In genomic region chr9:106664856-106665255, GRCm38 (mm10) we compare ENCODE assay signal across 23 mouse cellular contexts. TPM values are rescaled to one million over a fixed set of nuclear protein-coding genes. Genes with fewer than 3 reads are reported as not detected.
DNase-seq lines count a peak whose midpoint lies in the region; ATAC-seq and TF ChIP-seq lines count a peak whose summit lies in the region.
"Had no signal": no experiment of that assay in that cellular context is flagged by ENCODE, and none has a peak within 500 bp of the region (broad histone marks: within the 10 kb centered on the region; RNA-seq: fewer than 3 reads in every experiment).

No protein-coding gene starts in this region.

- no peak for TF ChIP-seq CTCF in hindbrain, postnatal 0 days (IDR thresholded peaks at IDR 0.05; ENCODE audit: low read depth)

- 79% methylated on average over 6 of the region's 6 CpGs for WGBS in forebrain, embryonic 12.5 days
- WGBS in forebrain, embryonic 16.5 days, result 64% methylated on average over 6 of the region's 6 CpGs
- WGBS in hindbrain, postnatal 0 days, result 44% methylated on average over 6 of the region's 6 CpGs
- 65% methylated on average over 6 of the region's 6 CpGs for WGBS in neural tube, embryonic 12.5 days

- no peaks in the 10 kb centered on the region for H3K27me3 ChIP-seq in forebrain, embryonic 12.5 days
- no peaks in the 10 kb centered on the region for H3K27me3 ChIP-seq in forebrain, embryonic 16.5 days (replicated peaks; ENCODE audit: control insufficient read depth, insufficient read depth, low read length)
- H3K27me3 ChIP-seq in hindbrain, postnatal 0 days (ENCODE audit: insufficient read depth, low read length), result no peaks in the 10 kb centered on the region
- no peaks in the 10 kb centered on the region for H3K27me3 ChIP-seq in neural tube, embryonic 12.5 days (replicated peaks)
- H3K27me3 ChIP-seq: intestine, embryonic 15.5 days; stomach, embryonic 15.5 days had no signal

- DNase-seq in hindbrain, postnatal 0 days (ENCODE audit: low spot score), result no peak
- DNase-seq in lung, postnatal 10 days, result no peak
- DNase-seq in lung, postnatal 4 days, result no peak
- no peak for DNase-seq in kidney, postnatal 36 days
- DNase-seq: gastrocnemius, postnatal 10 days; heart, adult 2 months; lung, embryonic 14.5 days; spleen, adult 18-20 months; thymus, postnatal 25 days had no signal

- peaks cover 12% of the 10 kb centered on the region for H3K36me3 ChIP-seq in forebrain, embryonic 12.5 days (replicated peaks)
- no peaks in the 10 kb centered on the region; the same call in 1 of the 2 replicates for H3K36me3 ChIP-seq in forebrain, embryonic 16.5 days (ENCODE audit: control insufficient read depth, insufficient read depth)
- peaks cover 23% of the 10 kb centered on the region for H3K36me3 ChIP-seq in hindbrain, postnatal 0 days (ENCODE audit: insufficient read depth, low read length)
- H3K36me3 ChIP-seq in neural tube, embryonic 12.5 days, result peaks cover 28% of the 10 kb centered on the region; the same call in 1 of the 2 replicates

- no peak overlapping the region for H3K4me3 ChIP-seq in forebrain, embryonic 12.5 days (replicated peaks)
- H3K4me3 ChIP-seq in forebrain, embryonic 16.5 days (replicated peaks; ENCODE audit: low read length), result no peak overlapping the region
- H3K4me3 ChIP-seq in hindbrain, postnatal 0 days (ENCODE audit: low read length), result no peak overlapping the region
- no peak overlapping the region for H3K4me3 ChIP-seq in neural tube, embryonic 12.5 days
- H3K4me3 ChIP-seq: heart, adult 2 months; intestine, embryonic 15.5 days; myocyte; stomach, embryonic 15.5 days had no signal

- peak overlapping the region; percentile 67 for H3K27ac ChIP-seq in forebrain, embryonic 12.5 days
- H3K27ac ChIP-seq in forebrain, embryonic 16.5 days (ENCODE audit: low read length), result peak overlapping the region; percentile 84
- peak overlapping the region; percentile 84 for H3K27ac ChIP-seq in hindbrain, postnatal 0 days
- H3K27ac ChIP-seq in neural tube, embryonic 12.5 days, result peak overlapping the region; percentile 21; the same call in 1 of the 2 replicates
- H3K27ac ChIP-seq: heart, adult 2 months; intestine, embryonic 15.5 days; stomach, embryonic 15.5 days had no signal

- no peak overlapping the region for H3K9ac ChIP-seq in forebrain, embryonic 12.5 days
- H3K9ac ChIP-seq in forebrain, embryonic 16.5 days (replicated peaks; ENCODE audit: low read depth, low read length), result no peak overlapping the region
- no peak overlapping the region for H3K9ac ChIP-seq in hindbrain, postnatal 0 days (replicated peaks; ENCODE audit: low read length)
- H3K9ac ChIP-seq in neural tube, embryonic 12.5 days, result no peak overlapping the region
- H3K9ac ChIP-seq: intestine, embryonic 15.5 days; lung, embryonic 14.5 days; stomach, embryonic 15.5 days had no signal

- H3K9me3 ChIP-seq in forebrain, embryonic 12.5 days, result no peaks in the 10 kb centered on the region
- no peaks in the 10 kb centered on the region for H3K9me3 ChIP-seq in forebrain, embryonic 16.5 days (ENCODE audit: control insufficient read depth, low read length)
- no peaks in the 10 kb centered on the region for H3K9me3 ChIP-seq in hindbrain, postnatal 0 days (ENCODE audit: low read length)
- H3K9me3 ChIP-seq in neural tube, embryonic 12.5 days, result no peaks in the 10 kb centered on the region
- H3K9me3 ChIP-seq: intestine, embryonic 15.5 days; stomach, embryonic 15.5 days had no signal

- H3K4me1 ChIP-seq in forebrain, embryonic 12.5 days, result peaks cover 21% of the 10 kb centered on the region
- peaks cover 15% of the 10 kb centered on the region for H3K4me1 ChIP-seq in forebrain, embryonic 16.5 days (replicated peaks; ENCODE audit: control insufficient read depth, insufficient read depth, low read length)
- peaks cover 14% of the 10 kb centered on the region for H3K4me1 ChIP-seq in hindbrain, postnatal 0 days (ENCODE audit: insufficient read depth, low read length)
- peaks cover 15% of the 10 kb centered on the region for H3K4me1 ChIP-seq in neural tube, embryonic 12.5 days
- H3K4me1 ChIP-seq: intestine, embryonic 15.5 days; stomach, embryonic 15.5 days had no signal

- H3K4me2 ChIP-seq in forebrain, embryonic 12.5 days, result no peak overlapping the region
- H3K4me2 ChIP-seq in forebrain, embryonic 16.5 days (ENCODE audit: low read length), result no peak overlapping the region
- 0 out of 2 replicates have a peak overlapping the region, but pooled peaks have one; percentile 0 for H3K4me2 ChIP-seq in hindbrain, postnatal 0 days (ENCODE audit: low read depth, low read length)
- peak overlapping the region; percentile 7; the same call in 1 of the 2 replicates for H3K4me2 ChIP-seq in neural tube, embryonic 12.5 days (replicated peaks)
- H3K4me2 ChIP-seq: intestine, embryonic 15.5 days; lung, embryonic 14.5 days; stomach, embryonic 15.5 days had no signal

- no peak for ATAC-seq in forebrain, embryonic 12.5 days (ENCODE audit: low FRiP score)
- ATAC-seq in forebrain, embryonic 16.5 days, result no peak
- peak; percentile 22; the same call in 1 of the 2 replicates for ATAC-seq in hindbrain, postnatal 0 days
- no peak for ATAC-seq in neural tube, embryonic 12.5 days (ENCODE audit: low FRiP score, low read depth)
- ATAC-seq: intestine, embryonic 15.5 days had no signal

RNA-seq across cellular contexts. Expression of gene Grm2, which starts 9.0 kb away (rescaled TPM):
- 3.4 and 5.7 TPM in 2 replicates for polyA plus RNA-seq in forebrain, embryonic 12.5 days (2016; fragmentation: Nextera tagmentation; extraction: Ambion mirVana)
- polyA plus RNA-seq in forebrain, embryonic 16.5 days (2015; fragmentation: Nextera tagmentation; extraction: Ambion mirVana), result 10.2 and 14.1 TPM in 2 replicates
- 12.2 and 14.3 TPM in 2 replicates for total RNA-seq in hindbrain, postnatal 0 days (2014; rRNA removed)
- polyA plus RNA-seq in hindbrain, postnatal 0 days (2015; fragmentation: Nextera tagmentation; extraction: Ambion mirVana), result 9.8 and 12.0 TPM in 2 replicates
- 9.2 and 11.8 TPM in 2 replicates for polyA plus RNA-seq in neural tube, embryonic 12.5 days (2016; fragmentation: Nextera tagmentation; extraction: Ambion mirVana)
- total RNA-seq: heart, adult 2 months; liver, adult 2 months; megakaryocyte progenitor cell, adult 5-6 weeks had no signal
- polyA plus RNA-seq: heart, adult 2 months; heart, postnatal 0 days; intestine, embryonic 15.5 days; kidney, embryonic 16.5 days; liver, adult 2 months; lung, embryonic 14.5 days; myocyte; stomach, embryonic 15.5 days had no signal

RNA-seq across cellular contexts. Expression of gene Tex264, which starts 20.9 kb away (rescaled TPM):
- 24.9 and 30.4 TPM in 2 replicates for polyA plus RNA-seq in forebrain, embryonic 12.5 days (2016; fragmentation: Nextera tagmentation; extraction: Ambion mirVana)
- 57.2 and 59.7 TPM in 2 replicates for polyA plus RNA-seq in forebrain, embryonic 16.5 days (2015; fragmentation: Nextera tagmentation; extraction: Ambion mirVana)
- total RNA-seq in hindbrain, postnatal 0 days (2014; rRNA removed), result 91.4 and 107 TPM in 2 replicates
- polyA plus RNA-seq in hindbrain, postnatal 0 days (2015; fragmentation: Nextera tagmentation; extraction: Ambion mirVana), result 86.7 and 91.7 TPM in 2 replicates
- polyA plus RNA-seq in neural tube, embryonic 12.5 days (2016; fragmentation: Nextera tagmentation; extraction: Ambion mirVana), result 35.1 and 38.4 TPM in 2 replicates

RNA-seq across cellular contexts. Expression of gene Iqcf6, which starts 38.5 kb away (rescaled TPM):
- polyA plus RNA-seq in forebrain, embryonic 12.5 days (2016; fragmentation: Nextera tagmentation; extraction: Ambion mirVana), result not detected in 2 replicates
- polyA plus RNA-seq in forebrain, embryonic 16.5 days (2015; fragmentation: Nextera tagmentation; extraction: Ambion mirVana), result not detected in 2 replicates
- not detected in 2 replicates for total RNA-seq in hindbrain, postnatal 0 days (2014; rRNA removed)
- not detected in 2 replicates for polyA plus RNA-seq in hindbrain, postnatal 0 days (2015; fragmentation: Nextera tagmentation; extraction: Ambion mirVana)
- not detected in 2 replicates for polyA plus RNA-seq in neural tube, embryonic 12.5 days (2016; fragmentation: Nextera tagmentation; extraction: Ambion mirVana)
- total RNA-seq: ES-E14; gastrocnemius, postnatal 10 days; heart, adult 2 months; layer of hippocampus, postnatal 10 days; left cerebral cortex, postnatal 36 days; liver, adult 2 months; megakaryocyte progenitor cell, adult 5-6 weeks had no signal
- polyA plus RNA-seq: embryonic facial prominence, embryonic 11.5 days; heart, adult 2 months; heart, postnatal 0 days; intestine, embryonic 15.5 days; kidney, embryonic 16.5 days; liver, adult 2 months; lung, embryonic 14.5 days; myocyte; stomach, embryonic 15.5 days had no signal

Comparison
In these comparisons a context has a peak if more than half of its experiments do, and no peak if none do; other contexts are left out.
1. H3K27ac ChIP-seq: peak in every context shown above with its lines; median percentile 84 in forebrain, embryonic 16.5 days; 84 in hindbrain, postnatal 0 days; 67 in forebrain, embryonic 12.5 days; 21 in neural tube, embryonic 12.5 days.
2. H3K4me2 ChIP-seq: peak in hindbrain, postnatal 0 days (single experiment) and neural tube, embryonic 12.5 days (single experiment); none in forebrain, embryonic 12.5 days (single experiment) and forebrain, embryonic 16.5 days (single experiment).